Mouse (Mus musculus) liver, embryonic 11.5 days (tissue): ENCODE data around the gene Cdh6. TPM values are rescaled to one million over a fixed set of nuclear protein-coding genes. Genes with fewer than 3 reads are reported as not detected.

Source experiments
- ATAC-seq: fragments of 200-750 bp; cut with Nextera tagmentation; replicated peaks from 2 replicates; pipeline ENCODE4 v1.8.0; 2017; ENCODE audit warnings: moderate number of reproducible peaks, mild to moderate bottlenecking, moderate TSS enrichment, moderate library complexity; ENCODE audit not compliant: low FRiP score
- DNase-seq: peaks from one replicate; pipeline ENCODE4 v3.0.0-alpha.2; 2017; ENCODE audit warnings: low spot score
- H3K27ac ChIP-seq: fragments of 300-500 bp; sonication (generic); 2 replicates; pipeline ENCODE4 v1.5.1; 2014; ENCODE audit warnings: mild to moderate bottlenecking, low read depth, low read length, control low read depth
- H3K27me3 ChIP-seq: fragments of 300-500 bp; sonication (generic); replicated peaks from 2 replicates; pipeline ENCODE4 v1.6.1; 2014; ENCODE audit warnings: low read length, mixed read lengths; ENCODE audit not compliant: control insufficient read depth, insufficient read depth
- H3K36me3 ChIP-seq: fragments of 300-500 bp; sonication (generic); 2 replicates; pipeline ENCODE4 v1.6.1; 2014; ENCODE audit warnings: mild to moderate bottlenecking, low read length, moderate library complexity, mixed read lengths; ENCODE audit not compliant: control insufficient read depth, insufficient read depth
- H3K4me1 ChIP-seq: fragments of 300-500 bp; sonication (generic); replicated peaks from 2 replicates; pipeline ENCODE4 v1.6.1; 2014; ENCODE audit warnings: low read length, mixed read lengths; ENCODE audit not compliant: control insufficient read depth, insufficient read depth
- H3K4me2 ChIP-seq: fragments of 300-500 bp; sonication (generic); 2 replicates; pipeline ENCODE4 v1.6.1; 2014; ENCODE audit warnings: mild to moderate bottlenecking, control low read depth, moderate library complexity
- H3K4me3 ChIP-seq: fragments of 300-500 bp; sonication (generic); 2 replicates; pipeline ENCODE4 v1.5.1; 2014; ENCODE audit warnings: low read depth, low read length, control low read depth
- H3K9ac ChIP-seq: fragments of 300-500 bp; sonication (generic); 2 replicates; pipeline ENCODE4 v1.6.1; 2014; ENCODE audit warnings: low read depth, low read length, control low read depth
- H3K9me3 ChIP-seq: fragments of 300-500 bp; sonication (generic); 2 replicates; pipeline ENCODE4 v1.6.1; 2016; ENCODE audit warnings: low read length, inconsistent platforms, mixed read lengths; ENCODE audit not compliant: control insufficient read depth
- WGBS: fragments of 180-500 bp; shearing (Covaris S2); extraction: QIAGEN DNeasy Blood & Tissue Kit; methylation state at CpG from one replicate; pipeline ENCODE4 v1.1.7; 2014; 5-methylcytosine and 5-hydroxymethylcytosine counted together
- polyA plus RNA-seq: library from polyadenylated mRNA; unstranded; fragments of >200 nt; fragmentation: Nextera tagmentation; extraction: Ambion mirVana; gene quantifications from 2 replicates; pipeline ENCODE4 v1.2.1, GENCODE M21; 2014

The Cdh6 gene
- polyA plus RNA-seq, 1 experiment from 2014 or later = 0.92 TPM

DNA sequence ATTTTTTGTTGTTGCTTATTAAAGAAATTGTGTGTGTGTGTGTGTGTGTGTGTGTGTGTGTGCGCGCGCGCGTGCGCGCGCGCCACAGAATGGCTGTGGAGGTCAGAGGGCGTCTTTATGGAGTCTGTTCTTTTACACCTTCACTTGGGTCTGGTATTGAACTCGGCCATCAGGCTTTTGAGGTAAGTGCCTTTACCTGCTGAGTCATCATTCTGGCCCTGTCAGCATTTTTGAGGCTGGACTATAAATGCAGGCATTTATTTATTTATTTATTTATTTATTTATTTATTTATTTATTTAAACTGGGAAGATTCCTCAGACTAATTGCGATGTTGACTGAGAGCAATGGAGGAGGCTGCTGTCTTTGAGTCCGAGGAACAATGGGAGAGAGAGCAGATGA lies 109.8 kb downstream of the Cdh6 start:
- H3K4me3 ChIP-seq = no peak overlapping the region
- no peak for DNase-seq
- H3K9me3 ChIP-seq = no peaks in the 10 kb centered on the region
- no peak for ATAC-seq
- no peaks in the 10 kb centered on the region for H3K4me1 ChIP-seq
- no peak overlapping the region for H3K4me2 ChIP-seq
- H3K27me3 ChIP-seq = no peaks in the 10 kb centered on the region
- 92% methylated on average over 13 of the region's 13 CpGs for WGBS
- no peaks in the 10 kb centered on the region for H3K36me3 ChIP-seq
- H3K27ac ChIP-seq = no peak overlapping the region
- no peak overlapping the region for H3K9ac ChIP-seq

DNA sequence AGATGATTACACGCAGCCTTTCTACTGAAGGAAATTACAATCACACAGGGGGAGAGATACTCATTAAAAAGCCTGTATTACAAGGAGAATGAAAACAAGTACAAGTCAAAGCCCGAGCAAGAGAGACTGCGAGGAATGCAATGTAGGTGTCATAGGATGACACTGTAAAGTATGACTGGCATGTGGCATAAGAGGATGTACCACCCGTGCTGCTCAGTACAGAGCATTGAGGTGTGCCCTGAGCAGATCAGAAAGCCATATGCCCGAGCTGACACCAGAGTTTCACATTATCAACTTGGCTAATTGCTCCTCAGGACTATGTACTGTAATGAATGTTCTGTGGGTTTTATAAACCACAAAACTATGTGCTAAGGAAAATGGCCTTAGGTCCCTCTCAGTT lies 115.7 kb downstream of the Cdh6 start:
- H3K36me3 ChIP-seq = no peaks in the 10 kb centered on the region
- ATAC-seq = no peak
- H3K4me2 ChIP-seq = no peak overlapping the region
- no peak for DNase-seq
- H3K9me3 ChIP-seq = no peaks in the 10 kb centered on the region
- H3K9ac ChIP-seq = no peak overlapping the region
- 74% methylated on average over 5 of the region's 5 CpGs for WGBS
- no peak overlapping the region for H3K4me3 ChIP-seq
- no peaks in the 10 kb centered on the region for H3K4me1 ChIP-seq
- H3K27me3 ChIP-seq = no peaks in the 10 kb centered on the region
- no peak overlapping the region for H3K27ac ChIP-seq

- DNase-seq (no peak), ATAC-seq (no peak)
- 91% methylated on average over 10 of the region's 10 CpGs for WGBS
- Histone ChIP-seq H3K9me3 (no peaks in the 10 kb centered on the region), H3K4me2 (no peak overlapping the region), H3K27me3 (no peaks in the 10 kb centered on the region), H3K9ac (no peak overlapping the region), H3K4me1 (no peaks in the 10 kb centered on the region), H3K27ac (no peak overlapping the region), H3K4me3 (no peak overlapping the region), H3K36me3 (no peaks in the 10 kb centered on the region)
Measured at GRCm38 (mm10) chr15:13057302-13057701, 116.2 kb downstream of the Cdh6 start.

DNA sequence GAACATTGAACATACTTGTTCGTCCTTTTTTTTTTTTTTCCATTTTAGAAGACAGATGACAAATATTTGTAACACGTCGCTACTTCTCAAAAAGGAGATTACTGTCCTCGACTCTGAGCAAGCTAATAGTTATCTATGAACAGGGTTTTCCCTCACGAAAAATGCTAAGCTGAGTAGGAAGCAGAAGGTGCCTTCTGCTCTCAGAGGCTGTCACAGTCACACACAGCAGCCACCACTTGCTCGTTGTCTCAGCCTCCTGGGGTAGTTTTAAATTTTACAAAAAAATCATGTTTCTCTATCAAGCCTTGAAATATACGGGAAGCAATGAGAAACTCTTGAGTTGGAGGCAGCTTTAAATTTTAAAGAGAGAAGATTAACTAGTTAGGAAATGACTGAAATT lies 125.6 kb downstream of the Cdh6 start:
- no peak for DNase-seq
- H3K4me2 ChIP-seq = no peak overlapping the region
- H3K9me3 ChIP-seq = no peaks in the 10 kb centered on the region
- 78% methylated on average over 7 of the region's 7 CpGs for WGBS
- no peak for ATAC-seq
- H3K9ac ChIP-seq = no peak overlapping the region
- no peaks in the 10 kb centered on the region for H3K36me3 ChIP-seq
- H3K4me3 ChIP-seq = no peak overlapping the region
- H3K4me1 ChIP-seq = no peaks in the 10 kb centered on the region
- no peak overlapping the region for H3K27ac ChIP-seq
- H3K27me3 ChIP-seq = no peaks in the 10 kb centered on the region

GRCm38 (mm10) chr15:13034436-13034835 lies 139.0 kb downstream of the Cdh6 start:
- no peaks in the 10 kb centered on the region for H3K36me3 ChIP-seq
- H3K27ac ChIP-seq = no peak overlapping the region
- WGBS = 34% methylated on average over 16 of the region's 16 CpGs
- no peak for DNase-seq
- no peak for ATAC-seq
- H3K27me3 ChIP-seq = no peaks in the 10 kb centered on the region
- H3K9ac ChIP-seq = no peak overlapping the region
- H3K4me3 ChIP-seq = no peak overlapping the region
- no peaks in the 10 kb centered on the region for H3K9me3 ChIP-seq
- H3K4me2 ChIP-seq = no peak overlapping the region
- H3K4me1 ChIP-seq = no peaks in the 10 kb centered on the region

DNA sequence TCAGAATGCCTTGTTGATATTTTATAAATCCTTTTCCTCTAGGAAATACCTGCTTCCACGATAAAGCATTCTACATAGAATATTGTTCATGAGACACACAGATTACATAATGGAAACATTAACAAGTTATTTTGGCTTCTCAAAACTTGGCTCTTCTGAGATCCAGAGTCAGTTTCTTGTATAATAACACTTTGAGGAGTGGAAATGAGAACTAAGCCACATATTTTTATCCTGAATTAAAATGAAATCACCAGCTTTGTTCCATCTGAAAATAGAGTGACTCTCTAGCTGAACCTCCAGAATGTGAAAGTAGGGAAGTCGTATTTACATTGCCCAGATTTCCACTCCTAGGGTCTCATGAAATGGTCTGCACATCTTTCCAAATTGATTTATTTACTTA lies 142.8 kb downstream of the Cdh6 start:
- WGBS = 76% methylated on average over 2 of the region's 2 CpGs
- no peak overlapping the region for H3K27ac ChIP-seq
- no peak for ATAC-seq
- DNase-seq = no peak
- no peaks in the 10 kb centered on the region for H3K27me3 ChIP-seq
- no peaks in the 10 kb centered on the region for H3K4me1 ChIP-seq
- H3K36me3 ChIP-seq = no peaks in the 10 kb centered on the region
- no peaks in the 10 kb centered on the region for H3K9me3 ChIP-seq
- H3K9ac ChIP-seq = no peak overlapping the region
- H3K4me2 ChIP-seq = no peak overlapping the region
- no peak overlapping the region for H3K4me3 ChIP-seq

- Histone ChIP-seq H3K4me1 (no peaks in the 10 kb centered on the region), H3K9ac (no peak overlapping the region), H3K36me3 (no peaks in the 10 kb centered on the region), H3K27me3 (no peaks in the 10 kb centered on the region), H3K4me3 (no peak overlapping the region), H3K4me2 (no peak overlapping the region), H3K27ac (no peak overlapping the region), H3K9me3 (no peaks in the 10 kb centered on the region)
- ATAC-seq = no peak
- 46% methylated on average over 5 of the region's 5 CpGs for WGBS
- no peak for DNase-seq
Measured at GRCm38 (mm10) chr15:13027513-13027912, 146.0 kb downstream of the Cdh6 start.

GRCm38 (mm10) chr15:13016756-13017357 lies 156.6 kb downstream of the Cdh6 start:
- H3K9ac ChIP-seq = no peak overlapping the region
- H3K9me3 ChIP-seq = no peaks in the 10 kb centered on the region
- no peaks in the 10 kb centered on the region for H3K4me1 ChIP-seq
- no peak overlapping the region for H3K27ac ChIP-seq
- WGBS = 86% methylated on average over 2 of the region's 2 CpGs
- no peak overlapping the region for H3K4me2 ChIP-seq
- no peak overlapping the region for H3K4me3 ChIP-seq
- DNase-seq = no peak
- H3K36me3 ChIP-seq = no peaks in the 10 kb centered on the region
- ATAC-seq = no peak
- H3K27me3 ChIP-seq = no peaks in the 10 kb centered on the region

GRCm38 (mm10) chr15:13008803-13009202 lies 164.7 kb downstream of the Cdh6 start:
- no peaks in the 10 kb centered on the region for H3K4me1 ChIP-seq
- ATAC-seq (no peak), DNase-seq (no peak)
- H3K4me3 ChIP-seq = no peak overlapping the region
- no peak overlapping the region for H3K4me2 ChIP-seq
- H3K27me3 ChIP-seq = no peaks in the 10 kb centered on the region
- 69% methylated on average over 4 of the region's 4 CpGs for WGBS
- H3K27ac ChIP-seq = no peak overlapping the region
- H3K9me3 ChIP-seq = no peaks in the 10 kb centered on the region
- no peak overlapping the region for H3K9ac ChIP-seq
- H3K36me3 ChIP-seq = no peaks in the 10 kb centered on the region
